Mouse (Mus musculus) right cerebral cortex, postnatal 10 days (tissue): Measurements from ENCODE around the gene Hoxd13.

Experiments
- DNase-seq, 2 experiments: peaks; one replicate each; pipeline ENCODE4 v3.0.0; 2021; ENCODE audit warnings: low spot score in 2 of 2

Hoxd13 gene

GRCm38 (mm10) chr2:74708676-74709075 lies 40.6 kb downstream of the Hoxd13 start:
- DNase-seq: no peak

- no peak for DNase-seq
These were observed 41.6 kb downstream of the Hoxd13 start for GRCm38 (mm10) chr2:74709465-74710419.

- no peak for DNase-seq
These were observed 42.9 kb downstream of the Hoxd13 start for GRCm38 (mm10) chr2:74710929-74711543.

- DNase-seq: no peak
These were observed 43.9 kb downstream of the Hoxd13 start, which contains the start of the genes Hoxd3 and Hoxd4 for GRCm38 (mm10) chr2:74711721-74712621. Hoxd3 (plus strand) TSS chr2:74711927. Hoxd4 (plus strand) TSS chr2:74711929.

- DNase-seq: no peak
These were observed 45.4 kb downstream of the Hoxd13 start for GRCm38 (mm10) chr2:74713239-74714150.

- DNase-seq: no peak
These were observed 46.2 kb downstream of the Hoxd13 start for GRCm38 (mm10) chr2:74714156-74714789.

GRCm38 (mm10) chr2:74714881-74715280 lies 46.8 kb downstream of the Hoxd13 start:
- no peak for DNase-seq

GRCm38 (mm10) chr2:74715504-74716241 lies 47.6 kb downstream of the Hoxd13 start:
- peak; percentile 68 to 84 for DNase-seq

GRCm38 (mm10) chr2:74720384-74720783 lies 52.3 kb downstream of the Hoxd13 start:
- no peak for DNase-seq

GRCm38 (mm10) chr2:74720955-74721491 lies 52.9 kb downstream of the Hoxd13 start:
- DNase-seq: no peak
